Mouse (Mus musculus) macrophage (primary cell): ENCODE measurements around the gene 1810009J06Rik. TPM values are rescaled to one million over a fixed set of nuclear protein-coding genes. Genes with fewer than 3 reads are reported as not detected.
"Not testable (repeated sequence)": the region's sequence is repeated elsewhere in the genome, so short reads cannot be mapped to it uniquely, and the experiment has no call there.

Experiments used
- H3K27ac ChIP-seq: fragments of 350-480 bp; formaldehyde crosslinking; 2 replicates; pipeline ENCODE4 v1.9.0; 2021
- H3K36me3 ChIP-seq: fragments of 350-480 bp; formaldehyde crosslinking; 2 replicates; pipeline ENCODE4 v1.9.0; 2021; ENCODE audit errors: inconsistent target
- H3K4me3 ChIP-seq: fragments of 350-480 bp; formaldehyde crosslinking; 2 replicates; pipeline ENCODE4 v1.9.0; 2021; ENCODE audit errors: inconsistent target
- H3K79me2 ChIP-seq: fragments of 350-480 bp; formaldehyde crosslinking; 2 replicates; pipeline ENCODE4 v1.9.0; 2021; ENCODE audit errors: inconsistent target
- WGBS: methylation state at CpG from one replicate; pipeline ENCODE4 v1.1.7; 2026; ENCODE audit warnings: inconsistent platforms; ENCODE audit not compliant: missing documents; 5-methylcytosine and 5-hydroxymethylcytosine counted together
- polyA plus RNA-seq: library from polyadenylated mRNA; stranded (reverse); fragments of 250-400 nt; gene quantifications from 3 replicates; pipeline ENCODE4 v1.2.4, GENCODE M21; 2018; ENCODE audit warnings: inconsistent platforms
- total RNA-seq, 78 experiments: library from RNA; depleted of rRNA; stranded (reverse); fragments of 250-400 nt; gene quantifications; 1 replicate in 9 of 78; 2 replicates in 24 of 78; 3 replicates in 43 of 78; 4 replicates in 2 of 78; pipeline ENCODE4 v1.2.4; 2018; ENCODE audit warnings: inconsistent platforms in 56 of 78

Gene 1810009J06Rik
- not detected for total RNA-seq (2018; cell fraction: chromatin; rRNA removed)
- not detected for total RNA-seq (2018; cell fraction: cytosol; rRNA removed)
- total RNA-seq (2018; cell fraction: nucleus; rRNA removed): not detected
- polyA plus RNA-seq: not detected in 3 replicates

DNA sequence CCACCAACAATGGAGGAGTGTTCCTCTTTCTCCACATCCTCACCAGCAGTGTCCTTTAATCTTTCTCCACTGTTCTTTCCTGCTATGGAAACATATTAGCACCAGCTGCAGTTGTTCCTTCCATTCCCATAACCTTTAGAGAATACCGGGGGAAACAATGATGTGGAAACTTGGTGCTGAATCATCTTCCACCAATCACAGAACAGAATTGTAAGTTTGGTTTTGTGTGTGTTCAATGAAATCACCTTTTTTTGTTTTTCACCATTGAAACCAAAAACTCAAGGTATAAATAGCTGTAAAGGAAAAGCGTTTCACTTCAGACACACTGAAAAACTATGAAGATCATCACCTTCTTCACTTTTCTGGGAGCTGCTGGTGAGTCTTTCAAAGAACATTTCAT lies at the start of gene 1810009J06Rik:
Gene 1810009J06Rik (plus strand): TSS at position 301 of the 400 bp plus-strand sequence.
- not testable (repeated sequence) for H3K4me3 ChIP-seq, H3K36me3 ChIP-seq
- WGBS: 100% methylated on average over 2 of the region's 2 CpGs

DNA sequence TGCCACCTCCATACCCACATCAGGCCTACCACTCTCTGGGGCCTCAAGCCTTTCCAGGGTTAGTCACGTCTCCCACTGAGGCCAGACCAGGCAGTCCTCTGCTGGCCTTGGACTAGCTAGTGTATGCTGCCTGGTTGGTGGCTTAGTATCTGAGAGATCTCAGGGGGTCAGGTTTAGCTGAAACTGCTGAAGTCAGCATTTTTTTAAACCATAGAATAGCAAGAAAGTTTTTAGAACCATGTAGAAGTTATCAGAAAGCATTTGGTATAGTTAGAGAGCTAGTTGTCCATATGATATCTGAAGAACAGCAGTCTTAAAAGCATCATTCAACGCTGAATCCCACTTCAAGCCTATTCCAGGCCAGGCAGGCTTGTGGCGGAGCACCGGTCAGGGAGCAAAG lies 44.6 kb upstream of the 1810009J06Rik start:
- no peaks in the 10 kb centered on the region for H3K79me2 ChIP-seq
- no peaks in the 10 kb centered on the region for H3K36me3 ChIP-seq
- no peak overlapping the region for H3K27ac ChIP-seq
- H3K4me3 ChIP-seq: no peak overlapping the region
- 99% methylated on average over 4 of the region's 4 CpGs for WGBS

More for the DNA sequence above, at the start of gene 1810009J06Rik:
- not testable (repeated sequence) for H3K79me2 ChIP-seq, H3K27ac ChIP-seq

DNA sequence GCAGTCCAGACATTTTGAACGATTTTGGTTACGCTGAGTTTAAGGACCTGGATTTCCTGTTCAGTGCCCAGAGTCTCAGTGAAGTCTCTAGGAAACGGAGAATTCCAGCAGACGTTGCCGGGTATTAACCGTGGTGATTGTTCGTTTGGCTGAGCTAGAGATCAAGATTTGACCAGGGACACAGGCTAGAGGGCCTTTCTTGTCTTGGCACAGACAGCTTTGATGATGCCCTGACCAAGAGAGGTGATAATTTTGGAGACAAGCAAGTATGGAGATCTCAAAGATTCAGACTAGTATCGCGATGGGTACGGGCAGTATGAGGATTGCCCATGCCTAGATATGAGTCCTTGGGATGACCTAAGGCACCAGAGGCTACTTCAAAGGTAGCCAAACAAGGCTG lies 24.1 kb upstream of the 1810009J06Rik start, which contains the start of gene 1700074P13Rik:
Gene 1700074P13Rik (minus strand): TSS at position 101 of the 400 bp plus-strand sequence.
- Histone ChIP-seq H3K4me3 (no peak within 1 kb of the TSS), H3K79me2 (no peaks in the 10 kb centered on the region), H3K36me3 (no peaks in the 10 kb centered on the region), H3K27ac (no peak within 1 kb of the TSS)
- 93% methylated on average over 10 of the region's 10 CpGs for WGBS

DNA sequence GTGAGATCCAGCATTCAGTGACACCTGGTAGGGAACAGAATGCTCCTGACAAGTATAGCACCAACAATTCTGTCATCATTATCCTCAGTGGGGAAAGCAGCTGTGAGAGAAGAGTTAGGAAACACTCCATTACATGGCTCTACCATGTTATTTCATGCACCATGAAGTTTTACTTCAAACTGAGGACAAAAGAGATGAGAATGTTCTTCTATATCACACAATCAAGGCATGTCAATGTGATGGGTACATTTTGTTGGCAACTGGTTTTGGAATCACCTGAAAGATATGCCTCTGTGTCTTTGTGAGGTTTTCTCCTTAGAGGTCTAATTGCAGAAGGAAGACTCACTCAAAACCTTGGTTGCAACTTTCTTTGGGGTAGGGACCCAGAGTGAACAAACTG lies 12.8 kb upstream of the 1810009J06Rik start, which contains the start of gene Gm4744:
Gene Gm4744 (minus strand): TSS at position 101 of the 400 bp plus-strand sequence.
- Histone ChIP-seq H3K4me3 (no peak within 1 kb of the TSS), H3K36me3 (no peaks in the 10 kb centered on the region), H3K27ac (no peak within 1 kb of the TSS), H3K79me2 (no peaks in the 10 kb centered on the region)

DNA sequence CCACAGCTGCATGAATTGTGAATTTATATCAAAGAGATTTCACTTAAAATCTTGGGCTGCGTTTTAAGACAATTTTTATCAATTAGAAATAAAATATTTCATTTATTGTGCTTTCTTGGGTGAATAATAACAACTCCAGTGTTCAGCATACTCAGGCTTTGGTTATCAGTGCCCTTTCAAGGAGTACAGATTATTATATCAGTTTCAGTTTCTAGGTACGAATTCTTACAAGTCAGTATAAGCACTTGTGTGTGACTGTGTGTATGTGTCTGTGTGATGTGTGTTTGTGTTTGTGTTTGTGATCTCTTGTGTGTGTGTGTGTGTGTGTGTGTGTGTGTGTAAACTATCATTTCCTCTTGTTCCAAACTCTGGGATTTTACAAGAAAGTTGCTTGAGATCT lies 10.8 kb upstream of the 1810009J06Rik start:
- Histone ChIP-seq H3K27ac (no peak overlapping the region), H3K36me3 (no peaks in the 10 kb centered on the region), H3K4me3 (no peak overlapping the region), H3K79me2 (no peaks in the 10 kb centered on the region)
- 80% methylated on average over 2 of the region's 2 CpGs for WGBS

DNA sequence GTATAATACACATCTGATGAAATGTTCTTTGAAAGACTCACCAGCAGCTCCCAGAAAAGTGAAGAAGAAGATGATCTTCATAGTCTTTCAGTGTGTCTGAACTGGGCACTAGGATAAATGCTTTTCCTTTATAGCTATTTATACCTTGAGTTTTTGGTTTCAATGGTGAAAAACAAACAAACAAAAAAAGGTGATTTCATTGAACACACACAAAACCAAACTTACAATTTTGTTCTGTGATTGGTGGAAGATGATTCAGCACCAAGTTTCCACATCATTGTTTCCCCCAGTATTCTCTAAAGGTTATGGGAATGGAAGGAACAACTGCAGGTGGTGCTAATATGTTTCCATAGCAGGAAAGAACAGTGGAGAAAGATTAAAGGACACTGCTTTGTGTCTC lies 34.8 kb downstream of the 1810009J06Rik start, which contains the start of gene Gm2663:
Gene Gm2663 (minus strand): TSS at position 101 of the 400 bp plus-strand sequence.
- H3K79me2 ChIP-seq, H3K27ac ChIP-seq, H3K4me3 ChIP-seq, H3K36me3 ChIP-seq: not testable (repeated sequence)

DNA sequence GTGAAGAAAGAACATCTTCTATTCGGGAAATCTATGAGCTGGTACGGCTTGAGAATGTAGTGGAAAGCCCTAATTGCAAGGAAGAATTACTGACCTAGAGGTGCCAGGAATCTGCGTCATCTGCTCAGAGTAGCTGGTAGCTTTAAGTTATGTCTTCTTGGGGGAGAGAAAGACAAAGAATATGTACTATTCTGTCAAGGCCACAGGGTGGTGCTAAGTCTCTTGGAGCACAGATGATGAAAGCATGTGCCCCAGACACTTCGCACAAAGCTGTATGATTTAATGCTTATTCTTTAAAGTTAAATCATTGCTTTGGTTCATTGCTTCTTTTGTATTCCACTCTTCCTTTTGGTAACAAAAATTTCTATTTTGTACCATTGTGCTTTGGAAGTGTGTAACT lies 50.5 kb downstream of the 1810009J06Rik start:
- WGBS: 51% methylated on average over 4 of the region's 4 CpGs
- Histone ChIP-seq H3K79me2 (no peaks in the 10 kb centered on the region), H3K4me3 (no peak overlapping the region), H3K27ac (no peak overlapping the region), H3K36me3 (no peaks in the 10 kb centered on the region)

Other genes with a start within 250 kb of the 1810009J06Rik start
- not detected in 3 replicates for gene Moxd2, start 77.3 kb upstream of the 1810009J06Rik start, polyA plus RNA-seq
- gene Prss58, start 64.4 kb upstream of the 1810009J06Rik start, polyA plus RNA-seq: not detected in 3 replicates
- gene 1700074P13Rik, start 24.2 kb upstream of the 1810009J06Rik start, polyA plus RNA-seq: not detected in 3 replicates
- gene Gm4744, start 12.9 kb upstream of the 1810009J06Rik start, polyA plus RNA-seq: not detected in 3 replicates
- gene Gm2663, start 34.7 kb downstream of the 1810009J06Rik start, polyA plus RNA-seq: not detected in 3 replicates
- gene 2210010C04Rik, start 70.8 kb downstream of the 1810009J06Rik start, polyA plus RNA-seq: not detected in 3 replicates